Mouse (Mus musculus) neural tube, embryonic 15.5 days (tissue): ENCODE results near the gene Zfp597. TPM values are rescaled to one million over a fixed set of nuclear protein-coding genes. Genes with fewer than 3 reads are reported as not detected.

Experiments
- ATAC-seq: fragments of 200-750 bp; cut with Nextera tagmentation; 2 replicates; pipeline ENCODE4 v1.8.0; 2017; ENCODE audit warnings: mild to moderate bottlenecking, moderate TSS enrichment, moderate library complexity; ENCODE audit not compliant: low FRiP score
- H3K27ac ChIP-seq: fragments of 300-500 bp; sonication (generic); replicated peaks from 2 replicates; pipeline ENCODE4 v1.5.1; 2015; ENCODE audit warnings: mild to moderate bottlenecking, inconsistent platforms
- H3K27me3 ChIP-seq: fragments of 300-500 bp; sonication (generic); replicated peaks from 2 replicates; pipeline ENCODE4 v1.6.1; 2015; ENCODE audit warnings: inconsistent platforms
- H3K36me3 ChIP-seq: fragments of 300-500 bp; sonication (generic); 2 replicates; pipeline ENCODE4 v1.6.1; 2015; ENCODE audit warnings: inconsistent platforms
- H3K4me1 ChIP-seq: fragments of 300-500 bp; sonication (generic); 2 replicates; pipeline ENCODE4 v1.6.1; 2015; ENCODE audit warnings: inconsistent platforms
- H3K4me2 ChIP-seq: fragments of 300-500 bp; sonication (generic); 2 replicates; pipeline ENCODE4 v1.6.1; 2015; ENCODE audit warnings: inconsistent platforms, mild to moderate bottlenecking, moderate library complexity
- H3K4me3 ChIP-seq: fragments of 300-500 bp; sonication (generic); replicated peaks from 2 replicates; pipeline ENCODE4 v1.5.1; 2015; ENCODE audit warnings: mild to moderate bottlenecking, inconsistent platforms
- H3K9ac ChIP-seq: fragments of 300-500 bp; sonication (generic); replicated peaks from 2 replicates; pipeline ENCODE4 v1.6.1; 2015; ENCODE audit warnings: mild to moderate bottlenecking, inconsistent platforms
- H3K9me3 ChIP-seq: fragments of 300-500 bp; sonication (generic); replicated peaks from 2 replicates; pipeline ENCODE4 v1.6.1; 2016; ENCODE audit warnings: inconsistent platforms
- WGBS: fragments of 180-500 bp; shearing (Covaris S2); methylation state at CpG from one replicate; pipeline ENCODE4 v1.1.7; 2015; ENCODE audit warnings: mixed read lengths; 5-methylcytosine and 5-hydroxymethylcytosine counted together
- polyA plus RNA-seq: library from polyadenylated mRNA; unstranded; fragments of >200 nt; fragmentation: Nextera tagmentation; extraction: Ambion mirVana; gene quantifications from 2 replicates; pipeline ENCODE4 v1.2.1, GENCODE M21; 2015

Gene Zfp597
- 12.9 and 13.4 TPM in 2 replicates for polyA plus RNA-seq

DNA sequence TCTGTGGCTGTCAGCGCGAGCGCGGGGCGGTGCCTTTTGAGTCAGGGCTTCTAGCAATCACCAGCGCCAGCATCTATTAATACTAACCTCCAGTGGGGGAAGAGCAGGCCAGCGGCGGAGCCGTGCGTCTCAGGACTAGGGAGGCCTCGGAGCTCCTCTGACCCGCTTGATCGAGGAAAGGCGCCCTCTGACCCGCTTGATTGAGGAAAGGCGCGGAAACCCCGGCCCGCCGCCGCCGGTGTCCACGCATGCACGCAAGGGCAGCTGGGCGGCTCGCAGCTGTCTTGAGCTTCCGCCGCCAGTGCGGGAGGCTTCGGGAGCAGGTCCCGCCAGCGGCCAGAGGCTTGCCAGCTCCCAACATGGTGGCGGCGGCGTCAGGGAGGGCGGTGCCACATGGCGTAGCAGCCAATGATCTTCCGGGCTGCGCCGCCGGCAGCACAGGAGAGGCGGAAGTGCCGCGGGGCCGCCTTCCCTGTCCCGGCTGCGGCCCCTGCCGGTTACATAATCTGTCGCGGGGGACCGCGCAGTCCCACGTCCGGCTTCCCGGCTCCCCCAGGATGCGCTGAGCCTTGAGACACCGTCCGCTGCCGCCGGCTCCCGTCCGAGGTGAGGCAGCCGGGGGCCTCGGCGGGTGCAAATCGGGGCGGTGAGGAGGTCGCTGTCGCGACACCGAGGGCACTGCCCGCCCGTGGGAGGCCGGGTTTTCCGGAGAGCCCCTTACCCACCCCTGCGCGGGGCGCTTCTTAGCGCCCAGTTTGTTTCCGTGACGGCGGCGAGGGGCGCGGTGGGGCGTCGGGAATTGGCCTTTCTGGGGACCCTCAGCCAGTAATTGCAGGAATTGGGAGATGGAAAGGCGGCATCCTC lies at the start of gene Zfp597, which contains the start of gene Gm20695:
Zfp597 (minus strand) TSS at position 361 of the 864 bp plus-strand sequence.
Gm20695 (plus strand) TSS at position 448 of the 864 bp plus-strand sequence.
- ATAC-seq: peak; percentile 98
- Histone ChIP-seq H3K9ac (peak within 1 kb of the TSS; percentile 92), H3K27ac (peak within 1 kb of the TSS; percentile 96), H3K4me3 (peak within 1 kb of the TSS; percentile 83), H3K9me3 (no peaks in the 10 kb centered on the region), H3K4me1 (peaks cover 38% of the 10 kb centered on the region), H3K27me3 (no peaks in the 10 kb centered on the region), H3K4me2 (peak within 1 kb of the TSS; percentile 77), H3K36me3 (0 out of 2 replicates have a peak, but pooled peaks cover 6% of the 10 kb centered on the region)
- under 1% methylated on average over 86 of the region's 88 CpGs for WGBS

DNA sequence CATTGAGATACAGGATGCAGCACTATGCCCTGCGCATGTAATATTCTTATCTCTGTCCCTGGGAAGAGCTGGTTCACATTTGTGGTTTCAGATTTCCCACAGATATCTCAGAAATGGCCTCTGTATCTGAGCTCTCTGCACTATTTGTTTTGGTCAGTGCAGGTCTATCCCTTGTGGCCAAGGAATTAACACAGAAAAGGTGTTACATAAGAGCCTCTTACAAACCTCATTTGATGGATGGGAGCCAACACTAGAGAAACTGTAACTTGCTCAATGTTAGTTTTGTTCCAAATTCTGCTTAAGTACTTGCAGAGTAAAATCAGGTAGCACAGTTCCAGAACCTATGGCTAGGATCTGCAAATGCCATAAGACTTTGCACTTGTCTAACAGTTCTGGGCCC lies 49.7 kb upstream of the Zfp597 start:
- Histone ChIP-seq H3K27ac (no peak overlapping the region), H3K4me3 (no peak overlapping the region), H3K9ac (no peak overlapping the region), H3K4me1 (no peaks in the 10 kb centered on the region), H3K36me3 (peaks cover 72% of the 10 kb centered on the region), H3K4me2 (no peak overlapping the region), H3K27me3 (no peaks in the 10 kb centered on the region), H3K9me3 (no peaks in the 10 kb centered on the region)
- 97% methylated on average over 1 of the region's 1 CpGs for WGBS
- ATAC-seq: no peak

DNA sequence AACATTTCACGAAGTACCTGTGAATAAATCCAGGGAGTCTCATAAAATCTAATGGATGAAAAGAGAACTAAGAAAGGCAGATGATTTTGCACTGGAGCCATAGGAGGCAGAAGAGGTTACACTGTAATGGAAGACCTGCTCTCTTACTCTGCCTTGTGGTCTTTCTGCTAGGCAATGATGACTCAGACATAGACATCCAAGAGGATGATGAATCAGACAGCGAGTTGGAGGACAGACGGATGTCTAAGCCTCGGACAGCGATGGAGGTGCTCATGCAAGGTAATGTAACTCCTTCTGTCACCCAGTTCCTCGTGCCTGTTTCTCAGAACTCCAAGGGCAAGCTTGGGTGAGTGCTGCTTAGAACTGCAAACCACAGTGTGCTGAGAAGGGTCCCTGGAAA lies 49.2 kb upstream of the Zfp597 start:
- no peak overlapping the region for H3K4me2 ChIP-seq
- no peak overlapping the region for H3K4me3 ChIP-seq
- peaks cover 70% of the 10 kb centered on the region for H3K36me3 ChIP-seq
- H3K4me1 ChIP-seq: no peaks in the 10 kb centered on the region
- no peak for ATAC-seq
- 92% methylated on average over 6 of the region's 6 CpGs for WGBS
- no peak overlapping the region for H3K9ac ChIP-seq
- H3K9me3 ChIP-seq: no peaks in the 10 kb centered on the region
- H3K27me3 ChIP-seq: no peaks in the 10 kb centered on the region
- no peak overlapping the region for H3K27ac ChIP-seq

DNA sequence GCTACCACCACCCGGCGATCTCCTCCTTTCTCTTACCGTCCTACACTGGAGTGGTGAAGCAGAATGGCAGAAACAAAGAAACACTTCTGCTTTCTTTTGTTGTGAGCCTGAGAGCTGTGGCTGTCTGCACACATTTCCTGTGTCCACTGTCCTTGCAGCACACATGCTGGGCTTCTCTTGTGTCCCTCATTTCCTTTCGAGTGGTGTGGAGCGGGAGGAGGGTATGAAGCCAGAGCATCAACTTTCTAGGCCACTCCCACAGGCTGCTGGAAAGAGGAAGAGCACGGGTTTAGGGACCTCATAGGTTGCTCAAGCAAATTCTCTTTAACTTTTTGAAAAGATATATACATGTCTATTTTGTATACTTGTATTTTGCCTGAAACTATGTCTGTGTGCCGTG lies 44.8 kb upstream of the Zfp597 start:
- peaks cover 63% of the 10 kb centered on the region for H3K36me3 ChIP-seq
- no peak overlapping the region for H3K27ac ChIP-seq
- 82% methylated on average over 7 of the region's 7 CpGs for WGBS
- H3K27me3 ChIP-seq: no peaks in the 10 kb centered on the region
- ATAC-seq: no peak
- no peak overlapping the region for H3K4me2 ChIP-seq
- H3K4me1 ChIP-seq: no peaks in the 10 kb centered on the region
- no peak overlapping the region for H3K4me3 ChIP-seq
- no peaks in the 10 kb centered on the region for H3K9me3 ChIP-seq
- no peak overlapping the region for H3K9ac ChIP-seq

- no peak for ATAC-seq
- Histone ChIP-seq H3K4me1 (no peaks in the 10 kb centered on the region), H3K9ac (no peak overlapping the region), H3K27ac (no peak overlapping the region), H3K4me2 (no peak overlapping the region), H3K4me3 (no peak overlapping the region), H3K9me3 (no peaks in the 10 kb centered on the region), H3K27me3 (no peaks in the 10 kb centered on the region), H3K36me3 (peaks cover 63% of the 10 kb centered on the region)
- 76% methylated on average over 1 of the region's 1 CpGs for WGBS
These were observed 44.2 kb upstream of the Zfp597 start for GRCm38 (mm10) chr16:3928582-3928981.

DNA sequence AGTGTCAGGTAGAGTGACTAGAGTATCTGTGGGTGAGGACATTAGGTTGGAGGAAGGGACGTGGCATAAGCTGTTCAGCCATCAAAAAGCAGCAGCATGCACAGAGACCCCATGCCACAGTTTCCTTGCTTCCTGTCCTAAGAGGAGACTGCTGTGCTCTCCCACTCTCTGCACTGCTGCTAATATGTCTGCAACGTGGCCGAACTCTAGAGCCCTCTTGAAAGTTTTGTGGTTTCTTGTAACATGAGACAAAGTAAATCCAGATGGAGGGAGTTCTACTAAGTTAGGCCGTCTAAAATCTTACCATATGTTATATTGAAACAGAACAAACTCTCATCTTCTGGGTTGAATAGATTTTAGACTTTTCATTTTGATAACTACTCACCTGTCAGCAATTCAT lies 39.6 kb upstream of the Zfp597 start:
- Histone ChIP-seq H3K4me1 (no peaks in the 10 kb centered on the region), H3K4me2 (no peak overlapping the region), H3K27ac (no peak overlapping the region), H3K36me3 (peaks cover 78% of the 10 kb centered on the region), H3K9me3 (no peaks in the 10 kb centered on the region), H3K9ac (no peak overlapping the region), H3K27me3 (no peaks in the 10 kb centered on the region), H3K4me3 (no peak overlapping the region)
- WGBS: 89% methylated on average over 4 of the region's 4 CpGs
- ATAC-seq: no peak

GRCm38 (mm10) chr16:3923515-3923914 lies 39.2 kb upstream of the Zfp597 start:
- Histone ChIP-seq H3K27ac (no peak overlapping the region), H3K27me3 (no peaks in the 10 kb centered on the region), H3K36me3 (peaks cover 78% of the 10 kb centered on the region), H3K9me3 (no peaks in the 10 kb centered on the region), H3K4me2 (no peak overlapping the region), H3K4me3 (no peak overlapping the region), H3K9ac (no peak overlapping the region), H3K4me1 (no peaks in the 10 kb centered on the region)
- no peak for ATAC-seq
- WGBS: 93% methylated on average over 3 of the region's 3 CpGs

DNA sequence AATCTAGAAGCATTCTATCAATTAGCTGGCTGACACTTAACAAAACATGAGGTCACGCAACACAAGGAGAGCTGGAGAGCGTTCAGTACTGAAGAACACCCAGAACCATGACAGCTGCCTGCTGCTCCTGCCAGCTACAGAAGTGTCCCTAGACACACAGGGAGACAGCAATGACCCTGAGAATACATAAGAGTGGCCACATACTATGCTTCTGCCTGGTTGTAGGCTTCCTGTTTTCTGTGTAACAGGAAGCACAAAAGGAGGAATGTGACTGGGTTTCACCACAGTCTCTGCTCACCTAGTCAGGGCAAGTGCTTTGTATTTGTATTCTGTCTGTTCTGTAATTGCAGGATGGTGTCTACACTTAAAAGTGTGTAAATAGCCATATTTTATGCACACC lies 36.4 kb upstream of the Zfp597 start:
- Histone ChIP-seq H3K4me1 (no peaks in the 10 kb centered on the region), H3K4me2 (no peak overlapping the region), H3K9me3 (no peaks in the 10 kb centered on the region), H3K4me3 (no peak overlapping the region), H3K27me3 (no peaks in the 10 kb centered on the region), H3K9ac (no peak overlapping the region), H3K27ac (no peak overlapping the region), H3K36me3 (peaks cover 81% of the 10 kb centered on the region)
- ATAC-seq: no peak
- WGBS: 98% methylated on average over 2 of the region's 2 CpGs

DNA sequence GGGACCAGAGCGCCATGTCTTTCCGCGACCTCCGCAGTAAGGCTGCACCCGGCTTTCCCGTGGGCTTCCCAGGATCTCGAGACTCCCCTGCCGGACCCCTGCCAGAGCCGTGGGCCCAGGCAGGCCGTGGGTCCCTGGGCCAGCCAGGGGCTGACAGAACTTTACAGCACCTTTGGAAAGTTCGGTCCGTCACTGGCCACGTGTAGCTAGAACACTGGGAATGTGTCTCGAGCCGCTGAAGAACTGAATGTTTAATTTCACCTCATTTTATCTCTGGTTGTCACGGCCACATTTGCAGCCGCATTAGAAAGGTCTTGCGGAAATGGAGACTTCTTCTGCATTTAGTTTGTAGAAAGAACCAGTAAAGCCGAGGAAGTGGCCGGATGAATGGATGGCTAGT lies 24.8 kb upstream of the Zfp597 start:
- Histone ChIP-seq H3K9ac (peak overlapping the region; percentile 71), H3K27me3 (no peaks in the 10 kb centered on the region), H3K9me3 (no peaks in the 10 kb centered on the region), H3K4me1 (peaks cover 19% of the 10 kb centered on the region), H3K4me2 (peak overlapping the region; percentile 67), H3K4me3 (peak overlapping the region; percentile 65), H3K36me3 (peaks cover 41% of the 10 kb centered on the region), H3K27ac (peak overlapping the region; percentile 79)
- no peak; the same call in 1 of the 2 replicates for ATAC-seq
- WGBS: 8% methylated on average over 20 of the region's 20 CpGs

DNA sequence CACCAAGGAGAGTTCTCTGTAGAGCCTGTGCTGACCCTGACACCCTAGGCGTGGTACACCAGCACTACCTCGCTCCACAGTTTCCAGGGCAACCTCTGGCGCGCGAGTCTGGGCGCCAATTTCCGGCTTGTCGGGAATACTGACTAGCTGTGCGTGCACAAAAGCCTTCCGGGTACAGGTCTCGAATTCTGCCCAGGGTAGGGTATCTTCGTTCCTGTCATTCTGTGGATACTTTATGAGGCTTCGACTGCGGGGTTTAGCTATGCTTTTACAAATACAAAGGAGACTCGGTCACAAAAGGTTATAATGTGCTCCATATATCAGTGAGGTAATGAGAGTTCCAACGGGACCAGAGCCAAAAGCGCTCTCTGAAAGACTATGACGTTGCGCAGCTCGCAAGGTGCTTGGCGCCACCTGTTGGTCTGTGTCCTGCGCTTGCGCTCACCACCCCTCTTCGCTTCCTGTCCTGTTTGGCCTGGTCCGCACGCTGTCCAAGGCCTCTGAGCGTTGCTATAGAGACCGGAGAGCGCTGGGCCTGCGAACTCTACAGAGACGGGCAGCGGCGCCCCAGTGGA lies 24.3 kb upstream of the Zfp597 start, which contains the start of the genes 1700037C18Rik and Cluap1:
1700037C18Rik (minus strand) TSS at position 153 of the 575 bp plus-strand sequence.
Cluap1 (plus strand) TSS at position 265 of the 575 bp plus-strand sequence.
- H3K4me3 ChIP-seq: peak within 1 kb of the TSS; percentile 65

GRCm38 (mm10) chr16:3907471-3907870 lies 23.1 kb upstream of the Zfp597 start:
- no peaks in the 10 kb centered on the region for H3K27me3 ChIP-seq
- H3K4me2 ChIP-seq: peak overlapping the region; percentile 67
- no peak overlapping the region for H3K4me3 ChIP-seq
- H3K9me3 ChIP-seq: no peaks in the 10 kb centered on the region
- peak; percentile 13; the same call in 1 of the 2 replicates for ATAC-seq
- 83% methylated on average over 2 of the region's 2 CpGs for WGBS
- H3K27ac ChIP-seq: no peak overlapping the region
- peaks cover 19% of the 10 kb centered on the region for H3K4me1 ChIP-seq
- peaks cover 39% of the 10 kb centered on the region for H3K36me3 ChIP-seq
- no peak overlapping the region for H3K9ac ChIP-seq

More for the DNA sequence above, 24.3 kb upstream of the Zfp597 start, which contains the start of the genes 1700037C18Rik and Cluap1:
- H3K27me3 ChIP-seq: no peaks in the 10 kb centered on the region
- peak within 1 kb of the TSS; percentile 79 for H3K27ac ChIP-seq
- H3K9me3 ChIP-seq: no peaks in the 10 kb centered on the region
- under 1% methylated on average over 33 of the region's 33 CpGs for WGBS
- H3K4me1 ChIP-seq: peaks cover 19% of the 10 kb centered on the region
- peaks cover 42% of the 10 kb centered on the region for H3K36me3 ChIP-seq
- peak within 1 kb of the TSS; percentile 67 for H3K4me2 ChIP-seq
- ATAC-seq: peak; percentile 94
- H3K9ac ChIP-seq: peak within 1 kb of the TSS; percentile 71
